19 mouse cellular contexts compared by ENCODE assay signal in genomic region chr17:16492551-16492950, GRCm38 (mm10).
A peak's percentile ranks its signal among the peaks of the same experiment; 100 is the strongest.
DNase-seq lines count a peak whose midpoint lies in the region; ATAC-seq lines count a peak whose summit lies in the region.
"Had no signal": no experiment of that assay in that cellular context is flagged by ENCODE, and none has a peak within 500 bp of the region (broad histone marks: within the 10 kb centered on the region; RNA-seq: fewer than 3 reads in every experiment).

No protein-coding gene starts in this region.

- ATAC-seq in megakaryocyte, adult 5-6 weeks (ENCODE audit: poor library complexity, severe bottlenecking): no peak
- ATAC-seq: activated CD4-positive, CD25-positive, alpha-beta regulatory T cell, adult 4 months; CD4-positive, CD25-positive, alpha-beta regulatory T cell, adult 4 months; forebrain, embryonic 15.5 days; intestine, embryonic 16.5 days had no signal

- peak; percentile 32 for DNase-seq in adrenal gland, adult 2 months
- DNase-seq in adrenal gland, postnatal 4 days (ENCODE audit: low spot score in 2 of 2): no peak
- peak; percentile 97 for DNase-seq in NIH3T3 (ENCODE audit: low read depth)
- DNase-seq in adrenal gland, postnatal 25 days: peak; percentile 24
- peak; percentile 72 for DNase-seq in fibroblast of lung, adult 2 months (ENCODE audit: low read depth)
- no peak for DNase-seq in urinary bladder, postnatal 14 days (ENCODE audit: low spot score)
- no peak for DNase-seq in cerebellum, adult 11-12 months
- DNase-seq: cerebellum, adult 18-20 months; cerebellum, adult 9-11 months; cerebellum, postnatal 36 days; gastrocnemius, postnatal 36 days; heart, adult 11 months; heart, postnatal 14 days; kidney, adult 2 months had no signal

Comparison
In these comparisons a context has a peak if more than half of its experiments do, and no peak if none do; other contexts are left out.
1. DNase-seq: peak in adrenal gland, adult 2 months (single experiment), NIH3T3 (single experiment), adrenal gland, postnatal 25 days (single experiment) and fibroblast of lung, adult 2 months (single experiment); none in adrenal gland, postnatal 4 days (0 of 2), urinary bladder, postnatal 14 days (single experiment) and cerebellum, adult 11-12 months (single experiment).